Mouse (Mus musculus) liver, embryonic 14.5 days (tissue): ENCODE results near the gene Gpc6.

Source experiments
- CTCF ChIP-seq: IDR thresholded peaks from 2 replicates; pipeline ENCODE4 v1.5.1; 2016; ENCODE audit warnings: antibody characterized with exemption, low read depth, control low read depth
- EP300 ChIP-seq: IDR thresholded peaks from 2 replicates; pipeline ENCODE4 v1.6.1; 2016; ENCODE audit warnings: antibody characterized with exemption, low read depth

DNA sequence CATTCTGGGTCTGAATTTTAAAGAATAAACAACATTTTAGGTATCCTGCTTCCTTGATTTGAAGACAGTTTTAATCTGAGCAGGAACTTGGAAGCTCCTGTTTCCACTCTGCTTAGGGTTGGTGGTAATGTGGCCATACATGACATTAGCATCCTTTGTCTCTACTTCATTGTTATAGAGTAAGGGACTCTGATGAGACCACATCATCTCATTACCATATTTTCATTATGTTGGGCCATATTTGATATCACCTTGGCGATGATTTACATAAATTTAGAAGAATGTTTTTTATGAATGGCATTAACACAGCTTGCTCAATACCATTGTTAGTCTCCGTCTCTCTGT lies 436.8 kb downstream of the Gpc6 start:
- no peak for TF ChIP-seq CTCF
- TF ChIP-seq EP300 = no peak
